Mouse (Mus musculus) telencephalon, adult 2 months (tissue): ENCODE measurements around the gene Cntd1.
"Not testable (repeated sequence)": the region's sequence is repeated elsewhere in the genome, so short reads cannot be mapped to it uniquely, and the experiment has no call there.

ENCODE experiments used
- DNase-seq: peaks from one replicate; pipeline ENCODE4 v3.0.0-alpha.2; 2011; ENCODE audit warnings: low read depth, low spot score

Gene Cntd1

DNA sequence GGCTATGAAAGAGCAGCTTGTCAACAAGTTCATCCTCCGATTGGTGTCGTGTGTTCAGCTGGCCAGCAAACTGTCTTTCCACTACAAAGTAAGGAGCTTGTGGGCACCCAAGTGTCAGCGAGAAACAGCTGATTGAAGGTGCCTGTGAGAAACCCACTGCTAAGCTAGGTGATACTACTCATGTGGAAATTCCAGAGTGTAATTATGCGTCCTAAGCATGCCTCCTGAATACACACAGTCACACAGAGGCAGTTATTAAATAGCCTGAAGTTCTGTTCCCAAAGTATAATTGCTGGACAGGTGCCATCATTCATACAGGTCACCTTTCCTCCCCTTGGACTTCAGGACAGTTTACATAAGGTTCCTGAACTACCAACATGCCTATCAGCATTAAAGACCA is 5.0 kb downstream of the Cntd1 start:
- DNase-seq: no peak

DNA sequence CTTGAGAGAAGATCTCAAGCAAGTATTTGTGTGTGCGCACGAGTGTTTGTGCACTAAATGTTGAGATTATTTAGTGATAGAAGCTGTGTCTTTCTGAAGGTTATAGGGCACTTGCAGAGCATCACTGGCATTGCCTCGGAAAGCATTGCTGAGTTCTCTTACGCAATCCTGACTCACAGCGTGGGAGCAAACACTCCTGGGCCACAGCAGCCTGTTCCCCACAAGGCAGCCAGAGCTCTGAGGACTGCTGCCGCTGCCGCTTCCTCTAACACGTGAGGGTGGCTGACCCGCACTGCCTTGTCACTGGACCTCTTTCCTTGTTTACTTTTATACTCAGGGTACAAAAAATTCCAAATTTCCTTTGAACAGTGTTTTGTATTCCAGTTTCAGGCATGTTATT is 8.5 kb downstream of the Cntd1 start:
- DNase-seq: peak; percentile 5

DNA sequence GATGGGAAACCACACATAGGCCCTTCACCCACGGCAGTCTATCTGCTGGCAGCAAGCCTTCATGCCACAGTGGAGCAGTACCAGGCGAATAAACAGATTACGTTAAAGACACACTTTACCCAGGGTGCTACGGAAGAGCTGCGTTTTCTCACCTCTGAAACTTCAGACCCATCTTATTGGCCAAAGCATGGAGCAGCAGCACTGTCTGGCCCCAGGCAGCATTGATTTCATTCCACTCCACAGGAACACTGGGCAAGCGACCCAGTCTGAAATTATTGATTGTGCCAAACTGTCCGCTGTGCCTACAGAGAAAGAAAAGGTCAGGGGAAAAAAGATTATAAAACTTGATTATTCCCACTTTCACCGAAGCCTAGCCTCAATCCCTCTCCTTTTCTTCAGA is 12.4 kb downstream of the Cntd1 start:
- DNase-seq: no peak

- no peak for DNase-seq
These were observed 16.4 kb downstream of the Cntd1 start for GRCm38 (mm10) chr11:101295191-101295590.

DNA sequence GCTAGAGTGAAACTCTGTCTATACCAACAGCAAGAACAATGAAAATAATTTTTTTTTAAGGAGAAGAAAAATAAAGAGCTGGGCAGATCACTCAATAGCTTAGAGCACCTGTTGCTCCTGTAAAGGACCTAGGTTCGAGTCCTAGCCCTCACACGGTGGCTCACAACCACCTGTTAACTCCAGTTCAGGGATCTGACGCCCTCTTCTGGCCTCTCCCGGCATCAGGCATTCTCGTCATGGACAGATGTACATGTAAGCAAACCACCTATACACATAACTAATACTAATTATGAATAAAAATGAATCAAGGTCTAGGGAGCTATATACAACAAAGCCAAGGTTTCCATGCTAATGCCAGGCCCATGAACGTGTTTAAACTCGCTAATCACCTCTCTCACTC is 22.1 kb downstream of the Cntd1 start:
- no peak for DNase-seq

GRCm38 (mm10) chr11:101301299-101302003 is 22.6 kb downstream of the Cntd1 start:
- DNase-seq: no peak

DNA sequence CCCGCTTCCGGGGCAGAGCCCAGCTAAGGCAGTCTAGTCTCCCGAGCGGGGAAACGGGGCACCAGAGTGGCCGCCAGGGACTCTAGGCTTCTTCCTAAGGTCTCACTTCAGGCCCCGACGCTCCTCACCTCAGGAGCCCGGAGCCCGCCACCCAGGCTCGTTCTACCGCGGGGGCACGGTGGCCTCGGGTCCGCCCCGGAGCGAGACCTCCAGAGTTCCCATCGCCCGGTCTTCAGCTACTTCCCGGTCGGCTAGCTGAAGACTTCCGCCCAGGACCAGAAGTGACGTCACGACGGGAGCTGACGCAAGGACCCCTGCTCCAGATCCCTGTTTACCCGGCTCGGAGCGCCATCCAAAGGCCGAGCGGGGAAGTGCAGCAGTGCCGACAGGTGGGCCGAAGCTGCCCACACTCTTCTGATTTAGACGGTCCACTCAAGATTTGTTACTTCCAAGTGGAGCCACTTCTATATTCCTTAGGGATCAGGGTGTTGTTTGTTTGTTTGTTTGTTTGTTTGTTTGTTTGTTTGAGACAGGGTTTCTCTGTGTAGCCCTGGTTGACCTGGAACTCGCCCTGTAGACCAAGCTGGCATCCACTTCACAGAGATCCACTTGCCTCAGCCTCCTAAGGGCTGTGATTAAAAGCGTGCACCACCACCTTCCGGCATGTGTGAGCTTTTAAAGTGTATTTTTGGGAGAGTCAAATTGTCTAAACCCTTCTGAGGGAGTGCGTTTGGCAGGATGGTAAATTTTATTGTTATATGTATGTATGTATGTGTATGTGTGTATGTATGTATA is 23.4 kb downstream of the Cntd1 start, which contains the start of gene Becn1:
TSS of gene Becn1 (minus strand) at position 283 of the 795 bp plus-strand sequence.
- peak; percentile 94 for DNase-seq

DNA sequence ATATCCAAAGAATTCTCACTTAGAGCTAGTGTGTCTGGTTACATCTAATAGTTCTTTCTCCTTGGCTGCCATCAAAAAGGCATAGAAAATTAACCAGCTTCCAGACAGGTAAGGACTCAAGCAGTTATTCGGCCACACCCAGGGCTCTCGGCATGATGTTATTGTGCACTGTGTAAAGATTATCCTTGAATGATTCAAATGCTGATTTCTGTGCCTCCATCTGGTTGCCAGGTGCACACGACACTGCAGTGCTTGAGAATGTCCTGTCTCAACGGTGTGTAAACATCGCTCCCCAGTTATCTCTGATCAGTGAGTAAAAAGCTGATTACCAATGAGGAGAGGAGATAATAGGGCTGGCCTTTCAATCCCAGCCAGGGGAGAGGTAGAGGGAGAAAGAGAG is 28.9 kb downstream of the Cntd1 start:
- DNase-seq: no peak

DNA sequence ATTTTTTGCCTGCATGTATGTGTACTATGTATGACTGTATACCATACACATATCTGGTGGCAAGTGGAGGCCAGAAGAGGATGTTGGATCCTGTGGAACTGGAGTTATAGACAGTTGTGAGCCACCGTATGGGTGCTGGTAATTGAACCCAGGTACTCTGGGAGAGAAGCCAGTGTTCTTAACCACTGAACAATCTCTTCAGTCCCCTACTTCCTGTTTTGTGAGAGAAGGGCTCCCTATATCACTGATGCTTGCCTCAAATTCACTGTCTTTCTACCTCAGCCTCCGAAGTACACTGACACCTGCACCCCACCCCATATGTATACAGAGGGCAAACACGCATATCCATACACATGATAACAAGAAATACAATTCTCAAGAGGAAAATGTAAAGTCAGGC is 32.3 kb downstream of the Cntd1 start:
- DNase-seq: no peak

DNA sequence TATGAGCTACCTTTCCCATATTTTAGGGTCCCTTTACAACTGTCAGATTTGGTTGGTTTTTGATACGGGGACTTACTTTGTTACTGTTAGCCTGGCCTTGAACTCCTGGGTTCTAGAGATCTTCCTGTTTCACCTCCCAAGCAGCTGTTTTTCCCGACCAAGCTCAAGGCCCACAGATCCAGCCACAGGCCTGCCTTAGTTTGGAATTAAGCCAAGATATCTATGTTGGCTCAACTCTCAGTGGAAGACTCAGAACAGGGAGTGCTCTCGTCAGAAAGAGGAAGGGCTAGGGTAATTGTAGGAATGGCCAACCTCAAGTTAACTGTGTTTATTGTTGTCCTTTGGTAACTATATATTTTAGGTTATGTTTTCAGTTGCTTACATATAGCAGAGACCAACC is 33.3 kb downstream of the Cntd1 start:
- no peak for DNase-seq

GRCm38 (mm10) chr11:101314567-101314966 is 35.8 kb downstream of the Cntd1 start:
- no peak for DNase-seq

DNA sequence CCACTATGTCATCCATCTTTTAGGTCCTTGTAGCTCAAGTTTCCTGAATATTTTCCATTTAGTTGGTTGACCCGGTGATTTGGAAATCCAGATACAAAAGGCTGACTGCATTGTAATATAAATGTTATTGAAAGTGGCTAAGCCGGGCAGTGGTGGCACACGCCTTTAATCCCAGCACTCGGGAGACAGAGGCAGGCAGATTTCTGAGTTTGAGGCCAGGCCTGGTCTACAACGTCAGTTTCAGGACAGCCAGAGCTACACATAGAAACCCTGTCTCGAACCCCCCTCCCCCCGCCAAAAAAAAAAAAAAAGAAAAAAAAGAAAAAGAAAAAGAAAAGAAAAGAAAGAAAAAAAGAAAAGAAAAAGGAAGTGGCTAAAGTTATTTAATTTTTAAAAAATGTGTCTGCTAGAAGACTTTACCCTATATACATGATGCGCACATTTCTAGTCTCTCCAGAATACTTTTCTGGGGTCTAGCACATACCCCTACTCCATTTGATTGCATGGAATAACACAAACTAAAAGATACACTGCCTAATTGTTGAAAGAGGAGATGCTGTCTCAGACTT is 36.4 kb downstream of the Cntd1 start:
- DNase-seq: no peak

DNA sequence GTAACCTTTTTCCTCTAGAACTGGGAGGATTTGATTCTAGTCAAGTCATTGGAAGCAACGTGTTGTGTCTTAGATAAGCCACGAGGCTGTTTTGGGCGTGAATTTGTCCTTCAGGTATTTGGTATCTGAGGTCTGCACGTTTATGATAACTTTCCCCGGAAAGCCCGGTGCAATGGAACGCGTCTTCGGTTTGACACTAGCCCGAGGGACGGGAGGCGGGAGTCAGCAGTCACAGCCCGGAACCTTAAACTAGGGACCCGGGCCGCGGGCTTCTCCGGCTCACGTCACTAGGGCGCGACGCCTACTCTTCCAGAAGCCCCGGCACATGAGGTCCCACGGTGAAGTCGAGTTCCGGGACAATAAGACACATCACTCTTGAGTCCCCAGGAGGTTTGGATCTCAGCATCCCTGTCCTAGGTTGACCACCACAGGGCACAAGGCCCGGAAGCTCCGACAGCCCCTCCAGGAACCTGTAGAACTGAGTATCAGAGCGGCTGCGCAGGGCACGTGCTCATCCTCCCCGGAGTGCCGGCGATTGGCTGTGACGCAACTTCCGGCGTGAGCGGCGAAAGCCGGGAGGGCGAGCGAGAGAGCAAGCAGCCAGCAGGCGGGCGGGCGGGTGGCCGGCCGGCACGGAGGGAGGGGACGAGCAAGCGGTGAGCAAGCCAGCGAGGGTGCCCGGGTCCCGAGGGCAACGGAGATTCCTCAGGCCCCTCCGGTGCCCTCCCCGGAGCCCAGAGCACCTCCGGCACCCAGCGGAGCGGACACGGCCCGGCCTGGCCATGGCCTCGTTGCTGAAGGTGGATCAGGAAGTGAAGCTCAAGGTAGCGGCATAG is 37.1 kb downstream of the Cntd1 start, which contains the start of gene Psme3:
TSS of gene Psme3 (plus strand) at position 549 of the 836 bp plus-strand sequence.
- DNase-seq: peak; percentile 93

DNA sequence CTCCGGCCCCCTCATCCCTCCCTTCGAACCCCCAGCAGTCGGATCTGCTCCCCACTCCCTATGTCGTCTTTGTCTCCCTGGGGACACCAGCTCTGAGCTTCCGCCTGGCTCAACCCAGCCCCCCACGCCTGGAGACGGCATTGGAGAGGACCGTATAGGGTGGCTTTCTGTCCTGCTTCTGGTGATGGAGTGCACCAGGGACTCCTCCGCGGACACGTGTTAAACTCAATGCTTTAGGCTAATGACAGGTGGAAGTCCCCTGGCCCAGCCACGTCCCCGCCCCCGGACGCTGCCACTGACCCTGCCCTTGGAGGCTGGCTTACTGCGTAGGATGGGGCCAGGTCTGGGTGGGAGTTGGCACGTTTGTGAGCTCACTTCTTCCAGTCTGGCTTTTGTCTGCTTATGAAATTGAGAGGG is 37.7 kb downstream of the Cntd1 start:
- no peak for DNase-seq

DNA sequence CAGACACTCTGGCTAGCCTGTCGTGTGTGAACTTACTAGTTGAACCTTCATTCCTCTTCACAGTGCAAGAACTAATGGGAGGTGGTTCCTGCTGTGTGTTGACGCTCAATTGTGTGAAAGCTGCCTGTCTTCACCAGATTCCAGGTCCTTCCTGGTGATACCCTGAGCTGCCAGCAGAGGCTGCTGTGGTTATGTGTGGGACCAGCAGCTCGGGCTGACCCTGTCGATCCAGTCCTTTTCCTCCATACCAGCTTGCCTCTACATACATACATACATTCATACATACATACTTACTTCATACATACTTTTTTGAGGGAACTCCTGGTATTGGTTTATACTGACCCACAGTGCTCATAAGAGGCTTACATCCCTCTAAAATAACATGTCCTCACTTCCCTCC is 44.8 kb downstream of the Cntd1 start:
- no peak for DNase-seq

DNA sequence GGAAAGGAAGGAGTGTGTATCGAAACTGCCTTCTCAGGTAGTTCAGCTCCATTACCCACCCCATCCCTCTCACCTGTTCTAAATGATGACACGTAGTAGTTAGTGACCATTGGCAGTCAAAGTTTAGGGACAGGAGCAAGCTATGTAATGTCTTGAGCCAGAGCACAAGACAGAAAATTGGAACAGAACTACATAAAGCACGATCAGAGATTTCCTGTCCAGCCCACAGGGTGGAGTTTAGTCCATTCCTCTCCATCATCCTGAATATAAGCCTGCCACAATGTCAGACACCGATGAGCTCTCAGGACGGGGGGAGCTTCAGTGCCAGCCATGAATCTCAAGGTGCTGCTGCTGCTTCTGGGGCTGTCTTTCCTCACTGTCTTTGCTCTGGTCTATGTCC is 46.0 kb downstream of the Cntd1 start, which contains the start of gene Aoc2:
TSS of gene Aoc2 (plus strand) at position 301 of the 400 bp plus-strand sequence.
- DNase-seq: no peak

- DNase-seq: not testable (repeated sequence)
These were observed 46.4 kb downstream of the Cntd1 start for GRCm38 (mm10) chr11:101325201-101325600.

DNA sequence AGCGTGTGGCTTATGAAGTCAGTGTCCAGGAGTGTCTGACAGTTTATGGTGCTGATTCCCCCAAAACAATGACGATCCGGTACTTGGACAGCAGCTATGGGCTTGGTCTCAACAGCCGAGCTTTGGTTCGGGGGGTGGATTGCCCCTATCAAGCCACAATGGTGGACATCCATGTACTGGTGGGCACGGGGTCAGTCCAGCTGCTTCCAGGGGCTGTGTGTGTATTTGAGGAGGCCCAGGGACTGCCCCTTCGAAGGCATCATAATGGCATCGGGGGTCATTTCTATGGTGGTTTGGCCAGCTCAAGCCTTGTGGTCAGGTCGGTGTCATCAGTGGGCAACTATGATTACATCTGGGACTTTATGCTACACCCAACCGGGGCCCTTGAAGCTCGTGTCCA is 47.3 kb downstream of the Cntd1 start:
- DNase-seq: no peak

DNA sequence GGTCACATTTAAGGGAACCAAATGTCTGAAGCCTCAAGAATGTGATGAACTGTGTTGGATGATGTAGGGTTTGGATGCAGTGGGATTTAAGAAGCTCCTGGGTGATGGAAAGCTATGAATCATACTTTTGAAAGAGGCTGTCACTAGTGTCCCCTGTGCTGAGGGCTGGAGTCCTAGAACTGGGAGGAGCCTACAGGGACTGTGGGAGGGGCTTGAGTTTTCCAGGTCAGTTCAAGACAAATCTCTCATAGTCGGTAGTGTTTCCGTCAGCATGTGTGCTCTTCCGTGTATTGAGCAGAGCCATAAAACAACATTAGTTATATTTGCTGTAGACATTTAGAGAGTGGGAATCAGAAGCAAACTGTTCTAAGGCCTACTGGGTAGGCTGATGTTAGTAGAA is 48.5 kb downstream of the Cntd1 start:
- DNase-seq: no peak

DNA sequence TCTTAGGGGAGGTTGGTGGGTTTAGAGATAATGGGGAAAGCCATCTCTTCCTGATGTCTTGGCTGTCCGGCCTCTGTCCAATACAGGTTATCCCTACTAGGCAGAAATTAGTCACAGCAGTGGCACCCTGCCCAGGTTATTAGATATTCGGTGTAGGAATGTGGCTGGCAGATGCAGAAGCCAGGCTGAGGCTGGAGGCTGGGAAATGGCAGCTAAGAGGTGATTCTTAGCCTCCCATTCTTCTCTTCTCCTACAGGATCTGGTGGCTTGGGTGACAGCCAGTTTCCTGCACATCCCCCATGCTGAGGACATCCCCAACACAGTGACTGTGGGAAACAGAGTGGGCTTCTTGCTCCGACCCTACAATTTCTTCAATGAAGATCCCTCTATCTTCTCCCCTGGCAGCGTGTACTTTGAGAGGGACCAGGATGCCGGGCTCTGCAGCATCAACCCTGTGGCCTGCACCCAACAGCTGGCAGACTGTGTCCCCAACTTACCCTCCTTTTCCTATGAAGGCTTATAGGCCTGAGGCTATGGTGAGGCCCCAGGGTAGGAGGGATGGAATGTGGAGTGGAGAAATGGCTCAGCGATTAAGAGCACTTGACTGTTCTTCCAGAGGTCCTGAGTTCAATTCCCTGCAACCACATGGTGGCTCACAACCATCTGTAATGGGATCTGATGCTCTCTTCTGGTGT is 50.3 kb downstream of the Cntd1 start:
- no peak for DNase-seq

- DNase-seq: no peak
These were observed 51.6 kb downstream of the Cntd1 start, which contains the start of gene Aoc3 for GRCm38 (mm10) chr11:101330371-101330924. Gene Aoc3 (plus strand): TSS chr11:101330605.
